Mouse (Mus musculus) WW6 (cell line): Measurements from ENCODE around the gene Rbm47.

Experiments
- DNase-seq: peaks from one replicate; pipeline ENCODE4 v3.0.0-alpha.2; 2013; ENCODE audit warnings: low read depth, low spot score

Gene Rbm47

DNA sequence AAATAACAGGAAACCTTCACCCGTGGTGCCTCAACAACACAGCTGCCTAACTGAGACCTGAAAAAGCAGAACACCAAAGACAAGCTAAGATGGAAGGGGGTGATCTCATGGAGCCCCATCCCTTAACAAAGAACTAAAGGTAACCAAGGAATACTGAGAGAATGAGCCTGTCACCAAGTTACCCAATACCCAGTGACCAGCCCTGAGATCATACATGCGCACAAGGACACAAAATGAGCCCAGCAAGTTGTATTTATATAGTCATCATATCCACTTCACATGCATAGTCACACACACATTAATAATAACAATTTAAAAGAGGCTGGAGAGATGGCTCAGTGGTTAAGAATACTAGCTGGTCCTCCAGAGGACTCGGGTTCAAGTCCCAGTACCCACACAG, 44.0 kb downstream of the Rbm47 start:
- no peak for DNase-seq

DNA sequence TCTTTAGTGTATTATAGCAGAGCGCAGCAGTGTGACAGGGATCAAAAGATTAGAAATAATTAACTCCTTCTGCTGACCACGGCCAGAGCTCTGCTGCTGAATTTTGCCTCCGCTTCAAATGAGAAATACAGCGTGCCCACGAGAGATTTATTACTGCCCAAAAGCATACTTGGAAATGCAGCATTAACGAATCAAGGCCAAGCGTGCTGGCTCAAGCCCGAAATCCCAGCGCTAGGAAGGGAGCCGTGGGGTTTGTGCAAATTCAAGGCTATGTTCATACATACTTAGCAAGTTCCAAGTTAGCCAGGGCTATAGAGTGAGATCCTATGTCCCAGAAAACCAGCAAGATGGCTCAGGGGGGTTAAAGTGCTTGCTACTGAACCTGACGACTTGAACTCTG, 47.5 kb downstream of the Rbm47 start:
- no peak for DNase-seq

DNA sequence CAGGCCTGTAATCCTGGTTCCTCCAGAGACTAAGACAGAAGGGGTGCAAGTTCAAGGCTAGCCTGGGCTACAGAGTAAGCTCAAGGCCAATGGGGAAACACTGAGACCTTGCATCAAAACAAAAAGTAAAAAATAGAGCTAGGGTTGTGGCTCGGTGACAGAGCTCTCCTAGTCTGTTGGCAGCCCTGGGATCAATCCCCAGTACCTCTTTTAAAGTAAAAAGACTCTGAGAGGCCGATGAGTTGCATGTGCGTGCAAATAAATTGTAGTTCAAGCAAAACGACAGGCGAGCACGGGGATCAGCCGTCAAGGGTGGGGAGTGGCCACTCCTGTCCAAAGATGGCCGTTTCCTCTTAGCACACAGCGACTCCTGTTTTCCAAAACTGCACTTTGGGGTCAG, 48.0 kb downstream of the Rbm47 start:
- DNase-seq = no peak

DNA sequence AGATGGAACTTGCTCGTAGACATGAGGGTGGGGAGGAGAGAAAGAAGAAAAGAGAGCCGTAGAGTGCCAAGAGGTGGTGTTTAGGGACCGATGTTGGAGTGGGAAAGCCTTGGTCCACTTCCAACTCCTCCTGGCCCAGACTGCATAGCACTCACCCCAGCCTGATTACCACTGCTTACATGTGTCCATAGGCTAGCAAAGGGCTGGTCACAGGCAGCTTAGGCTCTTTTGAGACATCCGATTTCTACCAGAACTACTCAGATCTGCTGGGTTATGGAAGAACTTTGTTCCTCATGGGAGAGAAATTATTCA, 48.9 kb downstream of the Rbm47 start:
- DNase-seq = no peak

DNA sequence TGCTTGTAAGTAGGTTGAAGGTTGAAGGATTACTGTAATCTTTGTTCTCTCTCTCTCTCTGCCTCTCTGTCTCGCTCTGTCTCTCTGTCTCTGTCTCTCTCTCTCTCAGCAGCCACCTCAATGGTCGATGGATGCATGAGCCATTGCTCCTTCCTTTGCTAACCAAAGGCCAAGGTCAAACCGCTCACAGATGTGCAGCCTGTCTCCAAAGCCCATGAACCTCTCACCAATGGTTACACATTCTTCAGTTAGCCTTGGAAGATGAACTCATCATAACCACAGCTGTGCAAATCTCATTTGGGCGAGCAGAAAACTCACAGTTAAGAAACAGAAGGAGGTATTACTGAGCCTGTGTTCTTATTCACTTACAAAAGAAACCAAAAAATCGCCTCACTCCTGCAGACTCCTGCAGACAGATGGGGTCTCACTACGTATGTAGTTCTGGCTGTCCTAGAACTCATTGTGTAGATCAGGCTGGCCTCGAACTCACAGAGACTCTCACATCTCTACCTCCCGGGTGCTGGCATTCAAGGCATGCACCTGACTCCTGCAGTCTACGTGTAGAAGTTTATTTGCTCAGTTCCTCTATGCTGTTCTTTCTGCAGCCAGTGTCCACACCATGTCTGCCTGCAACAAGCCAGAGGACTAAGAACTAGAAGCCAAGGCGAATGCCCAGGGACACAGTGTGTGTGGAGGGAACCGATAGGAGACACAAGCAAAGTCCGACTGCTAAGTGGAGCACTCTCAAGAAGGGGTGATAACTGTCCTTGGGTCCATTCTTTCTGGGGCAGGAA, 49.4 kb downstream of the Rbm47 start:
- no peak for DNase-seq

DNA sequence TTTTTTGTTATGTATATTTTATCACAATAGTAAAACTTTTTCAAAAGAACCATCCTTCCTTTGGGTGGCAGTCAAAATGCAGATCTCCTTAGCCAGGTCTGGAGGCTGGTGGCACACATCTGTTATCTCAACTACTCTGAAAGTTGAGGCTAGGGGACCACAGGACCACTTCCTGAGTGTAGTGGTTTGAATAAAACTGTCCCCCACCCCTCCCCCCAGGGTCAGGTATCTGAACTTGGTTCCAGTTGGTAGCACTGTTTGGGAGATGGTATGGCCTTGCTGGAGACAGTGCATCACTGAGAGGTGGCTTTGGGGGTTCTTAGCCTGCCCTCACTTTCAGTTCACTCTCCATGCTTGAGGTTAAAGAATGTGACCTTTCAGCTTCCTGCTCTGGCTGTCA, 51.7 kb downstream of the Rbm47 start:
- no peak for DNase-seq

DNA sequence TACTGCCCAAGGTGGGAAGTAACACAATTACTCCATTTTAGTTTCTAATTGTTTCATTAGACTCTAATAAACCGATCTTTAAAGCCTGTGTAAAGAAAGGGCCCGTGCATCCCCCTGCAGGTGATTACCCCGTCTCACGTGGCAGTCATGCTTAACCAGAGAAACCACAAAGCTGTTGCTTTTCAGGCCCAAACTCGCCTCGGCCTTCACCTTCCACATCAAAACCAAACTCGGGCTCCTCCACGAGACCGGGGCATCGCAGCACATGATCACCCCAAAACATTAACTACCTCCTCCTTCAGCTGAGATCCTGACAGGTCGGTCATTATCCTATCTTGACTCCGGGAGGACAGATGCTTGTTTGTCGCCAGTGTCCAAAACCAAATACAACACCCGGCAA, 58.2 kb downstream of the Rbm47 start:
- DNase-seq = no peak

DNA sequence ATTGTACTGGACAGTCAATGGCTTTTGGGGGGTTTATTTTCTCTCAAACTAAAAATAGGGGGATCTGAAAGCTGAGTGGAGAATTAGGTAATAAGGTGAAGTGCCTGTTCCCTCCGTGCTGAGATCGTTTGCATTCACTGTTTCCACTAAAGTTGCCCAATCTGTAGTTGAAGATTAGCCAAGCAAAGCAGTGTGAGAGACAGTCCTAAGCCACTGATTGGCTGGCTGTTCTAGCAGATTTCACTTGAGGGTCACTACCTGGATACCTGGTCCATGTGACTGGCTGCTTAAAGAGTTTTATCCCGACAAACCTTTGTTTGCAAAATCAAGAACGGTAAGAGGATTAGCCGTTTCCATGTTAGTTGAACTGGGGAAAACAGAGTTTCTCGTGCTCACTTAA, 58.7 kb downstream of the Rbm47 start:
- no peak for DNase-seq

DNA sequence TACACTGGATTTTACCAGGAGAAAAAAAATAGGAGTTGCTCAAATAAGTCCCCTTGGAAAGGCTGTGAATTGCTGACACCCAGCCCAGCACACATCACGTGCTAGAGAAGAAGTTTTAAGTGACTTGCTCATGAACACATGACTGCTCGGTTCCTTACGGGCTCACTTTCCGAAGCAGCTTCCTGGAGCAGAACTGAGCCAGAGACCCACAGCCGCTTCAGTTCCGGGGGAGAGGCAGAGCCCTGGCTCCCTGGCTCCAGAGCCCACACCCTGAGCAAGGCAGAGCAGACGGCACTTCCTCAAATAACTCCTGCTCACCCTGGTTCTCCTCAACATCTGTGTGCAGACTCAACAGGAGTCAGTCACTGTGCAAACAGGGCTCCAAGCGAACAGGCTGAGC, 60.9 kb downstream of the Rbm47 start:
- DNase-seq = no peak

DNA sequence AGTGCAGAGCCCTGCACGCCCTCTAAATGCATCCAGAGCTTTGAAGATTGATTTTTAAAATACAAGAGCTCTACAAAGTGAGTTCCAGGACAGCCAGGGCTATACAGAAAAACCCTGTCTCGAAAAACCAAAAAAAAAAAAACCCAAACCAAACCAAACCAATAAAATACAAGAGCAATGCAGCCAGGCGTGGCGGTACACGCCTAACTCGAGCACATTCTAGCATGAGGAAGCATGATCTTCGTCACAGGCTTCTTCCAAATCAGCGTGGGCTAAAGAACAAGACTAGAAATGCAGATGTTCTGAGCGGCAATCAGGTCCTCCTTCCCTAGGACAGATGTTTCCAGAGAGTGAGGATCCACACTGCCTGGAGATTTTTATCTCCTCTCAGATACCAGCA, 66.5 kb downstream of the Rbm47 start:
- DNase-seq = no peak

DNA sequence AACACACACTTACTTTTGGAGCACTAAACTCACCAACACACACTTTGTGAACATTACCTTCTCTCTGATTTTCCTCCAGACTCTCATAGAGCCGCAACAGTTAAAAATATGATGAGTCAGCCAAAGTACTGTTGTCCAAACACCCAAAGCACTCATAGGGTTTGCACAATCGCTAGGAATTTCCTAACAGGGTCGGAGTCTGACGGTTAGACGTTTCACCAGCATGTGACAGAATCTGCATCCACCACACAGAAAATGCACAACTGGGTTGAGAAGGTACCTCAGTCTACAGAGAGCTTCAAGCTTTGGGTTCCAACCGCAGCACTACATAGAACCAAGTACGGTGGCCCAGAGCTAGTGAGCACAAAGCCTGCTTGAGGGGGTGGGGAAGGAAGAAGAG, 67.0 kb downstream of the Rbm47 start:
- DNase-seq = no peak

DNA sequence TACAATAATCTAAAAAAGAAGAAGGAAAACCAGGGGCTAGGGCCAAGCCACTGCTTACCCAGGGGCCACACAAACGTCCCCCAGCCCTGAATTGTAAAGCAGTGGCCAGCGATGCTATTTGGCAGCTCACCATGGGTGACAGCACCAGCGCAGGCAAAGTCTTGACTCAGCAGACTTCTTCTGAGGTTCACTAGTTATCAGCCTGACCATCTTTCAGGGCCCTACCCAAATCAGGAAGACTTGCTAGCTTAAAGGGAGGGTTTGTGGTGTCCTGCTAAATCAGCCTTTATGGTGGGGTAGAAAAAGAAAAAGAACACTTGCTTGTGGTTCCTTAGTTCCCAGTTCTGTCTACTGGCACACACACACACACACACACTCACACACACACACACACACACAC, 67.6 kb downstream of the Rbm47 start:
- DNase-seq = no peak

DNA sequence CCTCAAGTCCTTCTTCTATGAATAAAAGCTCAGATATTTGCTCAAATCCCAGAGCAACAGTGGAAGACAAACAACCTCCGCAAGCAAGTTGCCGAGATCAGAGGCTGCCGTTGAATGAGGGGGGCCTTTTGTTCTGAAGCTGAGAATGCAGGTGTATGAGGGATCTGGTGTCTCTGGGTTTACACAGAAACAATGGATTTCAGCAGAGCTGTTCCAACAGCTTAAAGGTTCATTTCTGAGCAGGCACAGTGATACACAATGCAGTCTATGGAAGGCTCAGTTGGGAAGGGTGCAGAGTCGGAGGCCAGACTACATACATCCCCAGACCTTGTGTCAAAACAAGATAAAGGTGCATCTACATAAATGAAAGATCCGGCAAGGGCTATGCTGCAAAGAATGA, 69.5 kb downstream of the Rbm47 start:
- DNase-seq = no peak

DNA sequence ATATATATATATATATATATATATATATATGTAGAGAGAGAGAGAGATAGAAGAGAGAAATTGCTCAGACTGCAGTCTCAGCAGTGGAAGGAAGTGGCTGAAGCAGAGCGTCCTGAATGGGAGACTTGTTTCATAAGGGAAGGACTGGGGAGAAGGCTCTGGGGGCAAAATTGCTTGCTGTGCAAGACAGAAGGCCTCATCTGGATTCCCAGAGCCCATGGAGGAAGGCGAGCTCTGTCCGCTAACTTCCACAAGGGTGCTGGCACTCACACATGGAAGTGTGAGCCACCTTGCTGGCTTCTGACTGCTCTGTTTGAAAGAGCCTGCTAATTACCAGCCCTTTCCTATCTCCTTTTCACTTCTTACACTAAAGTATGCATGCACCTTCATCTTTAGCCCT, 70.1 kb downstream of the Rbm47 start:
- no peak for DNase-seq

DNA sequence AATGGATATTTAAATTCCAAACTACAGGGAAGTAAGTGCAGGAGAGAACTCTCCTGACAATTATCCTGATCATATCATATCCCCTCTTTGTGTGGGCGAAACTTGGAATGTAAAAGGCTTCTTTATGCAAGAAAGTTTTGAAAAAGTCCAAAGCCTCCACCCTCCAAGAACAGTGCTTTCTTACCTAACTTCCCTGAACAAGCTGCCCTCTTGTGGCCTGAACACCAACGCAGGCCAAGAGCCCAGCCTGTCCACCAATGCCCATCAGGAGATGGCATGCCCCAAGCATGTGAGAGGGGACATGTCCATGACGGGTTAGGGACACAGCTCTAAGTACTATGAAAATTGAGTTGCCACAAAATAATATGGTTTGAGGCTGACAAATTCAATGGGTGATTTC, 71.3 kb downstream of the Rbm47 start:
- no peak for DNase-seq

DNA sequence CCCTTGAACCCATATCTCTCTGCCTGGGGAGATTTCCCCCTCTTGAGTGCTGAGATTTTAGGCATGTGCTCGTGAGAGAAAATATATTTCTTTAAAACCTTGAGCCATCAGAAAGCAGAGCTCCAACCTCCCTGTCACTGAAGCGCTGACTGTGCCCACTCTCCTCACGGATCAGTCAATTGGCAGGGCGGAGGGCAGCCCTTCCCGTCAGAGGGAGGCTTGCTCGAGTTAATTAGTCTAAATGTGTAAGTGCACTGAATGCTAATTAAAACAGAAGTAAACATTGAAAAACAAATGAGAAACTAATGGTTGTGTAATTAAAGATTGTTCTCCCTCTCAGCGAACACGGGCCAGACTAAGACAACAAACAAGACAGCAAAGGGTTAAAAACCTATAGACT, 72.6 kb downstream of the Rbm47 start:
- no peak for DNase-seq

DNA sequence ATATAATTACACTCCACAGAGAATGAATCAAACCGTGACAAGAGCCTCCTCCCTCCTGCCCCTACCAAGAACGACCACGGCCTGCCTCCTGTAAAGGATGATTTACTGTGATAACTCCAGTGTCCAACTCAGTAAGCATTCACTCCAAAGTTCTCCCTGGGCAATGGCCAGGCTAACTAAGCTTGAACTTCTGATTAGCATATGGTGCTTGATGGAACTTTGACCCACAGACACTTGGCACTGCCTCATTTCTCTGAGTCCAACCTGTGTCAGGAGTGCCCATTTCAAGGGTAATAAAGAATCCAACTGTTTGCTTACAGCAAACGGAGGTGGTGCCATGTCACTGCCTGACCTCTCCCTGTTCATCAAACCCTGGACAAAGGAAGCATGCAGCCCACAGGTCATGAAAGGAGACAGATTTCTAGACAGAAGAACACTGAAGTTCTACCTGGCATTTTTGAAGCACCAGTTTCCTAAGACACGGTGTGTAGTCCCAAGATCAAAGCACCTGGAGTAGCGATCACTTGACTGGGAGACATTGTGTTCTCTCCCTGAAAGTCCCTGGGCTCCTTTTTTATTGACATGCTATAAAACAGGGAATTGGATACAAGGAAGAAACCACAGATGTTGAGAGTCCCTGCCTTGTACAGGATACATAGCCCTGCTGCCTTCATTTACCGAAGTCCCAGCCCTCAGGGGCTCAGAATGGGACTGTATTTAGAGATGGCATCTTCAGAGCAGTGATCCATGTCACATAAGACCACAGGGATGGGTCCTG, 74.6 kb downstream of the Rbm47 start:
- no peak for DNase-seq

DNA sequence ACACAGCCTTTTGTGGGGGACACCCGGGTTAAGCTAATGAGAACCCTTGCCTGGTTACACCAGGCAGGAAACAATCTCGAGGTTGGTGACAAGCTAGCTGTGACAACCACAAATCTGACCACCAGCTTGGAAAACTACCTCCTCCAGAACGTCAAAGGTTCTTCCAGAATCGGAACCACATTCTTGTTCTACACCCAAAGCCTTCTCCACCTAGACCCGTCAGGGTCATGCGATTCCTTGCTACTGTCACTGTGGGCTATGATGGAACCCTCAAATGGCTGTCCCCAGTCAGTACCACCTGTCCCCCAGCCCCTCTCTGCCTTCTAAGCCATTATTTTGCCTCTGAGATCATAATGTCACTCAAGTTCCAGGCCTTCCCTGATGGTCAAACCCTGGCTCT, 76.8 kb downstream of the Rbm47 start:
- no peak for DNase-seq

DNA sequence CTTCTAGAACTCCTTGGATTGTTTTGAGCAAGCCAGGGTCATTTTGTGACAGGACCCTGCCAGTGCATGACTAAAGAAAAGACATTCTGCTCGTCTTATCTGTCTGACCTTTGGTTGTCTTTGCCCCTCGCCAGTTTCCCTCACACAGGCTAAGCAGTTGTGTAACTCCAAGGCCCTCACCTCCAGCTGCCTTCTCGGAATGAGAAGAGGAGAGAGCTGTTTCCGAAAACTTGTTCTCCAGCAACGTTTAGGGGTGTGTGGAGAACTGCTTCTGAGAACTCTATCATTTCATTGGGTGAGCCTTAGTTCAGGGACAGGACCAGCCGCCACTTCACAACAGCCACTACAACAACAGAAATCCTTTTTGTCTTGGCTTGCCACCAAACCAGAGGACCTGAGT, 77.8 kb downstream of the Rbm47 start:
- no peak for DNase-seq

DNA sequence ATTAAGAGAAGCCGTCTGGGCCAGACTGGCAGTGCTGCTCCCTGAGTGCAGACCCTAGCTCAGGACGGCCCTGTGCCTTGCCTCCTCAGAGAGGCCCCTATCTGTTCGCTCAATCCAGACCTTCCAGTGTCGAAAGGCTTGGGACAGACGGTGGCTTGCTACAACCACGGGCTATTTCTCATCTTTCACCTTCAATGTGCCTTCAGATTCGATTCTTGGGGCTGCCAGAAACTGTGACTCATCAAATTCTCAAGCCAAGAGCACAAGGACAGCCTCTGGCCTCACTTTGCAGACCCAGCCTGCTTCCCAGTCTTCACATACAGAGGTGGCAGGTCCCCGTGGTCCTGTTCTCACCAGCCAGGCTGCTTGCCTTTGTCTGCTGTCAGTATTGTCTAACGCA, 82.9 kb downstream of the Rbm47 start:
- no peak for DNase-seq

DNA sequence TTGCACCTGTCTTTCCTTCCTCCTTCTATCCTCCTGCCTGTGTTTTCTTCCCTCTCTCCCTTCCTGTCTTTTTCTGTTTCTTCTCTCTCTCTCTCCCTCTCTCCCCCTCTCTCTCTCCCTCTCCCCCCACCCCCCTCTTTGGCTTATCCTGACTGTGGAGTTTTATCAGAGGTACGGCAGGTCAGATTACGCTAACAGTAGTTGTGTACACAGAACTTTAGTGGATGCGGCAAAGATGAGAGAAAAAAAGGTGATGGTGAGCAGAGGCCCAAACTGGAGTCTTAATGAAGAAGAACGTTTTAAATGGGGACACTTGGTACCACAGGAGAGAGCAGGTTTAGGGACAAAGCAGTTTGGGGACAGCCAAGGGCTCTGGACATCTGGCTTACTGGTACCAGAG, 83.3 kb downstream of the Rbm47 start:
- DNase-seq = no peak

DNA sequence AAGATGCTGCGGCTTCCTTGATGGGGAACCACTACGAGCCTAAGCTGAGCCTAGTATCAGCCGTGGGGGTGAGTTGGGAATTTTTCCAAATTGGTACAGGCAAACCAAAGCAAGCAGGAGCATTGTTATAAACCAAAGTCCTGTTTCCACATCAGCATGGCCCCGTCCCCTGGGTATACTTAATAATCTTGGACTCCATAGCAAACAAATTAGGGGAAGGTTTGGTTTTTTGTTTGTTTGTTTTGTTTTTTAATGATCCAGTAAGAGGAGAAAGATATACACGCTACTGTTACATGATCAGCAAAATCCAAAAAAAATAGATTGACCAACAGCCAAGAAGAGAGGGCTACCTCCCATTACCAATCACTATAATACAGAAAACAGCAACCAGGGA, 84.0 kb downstream of the Rbm47 start:
- no peak for DNase-seq

DNA sequence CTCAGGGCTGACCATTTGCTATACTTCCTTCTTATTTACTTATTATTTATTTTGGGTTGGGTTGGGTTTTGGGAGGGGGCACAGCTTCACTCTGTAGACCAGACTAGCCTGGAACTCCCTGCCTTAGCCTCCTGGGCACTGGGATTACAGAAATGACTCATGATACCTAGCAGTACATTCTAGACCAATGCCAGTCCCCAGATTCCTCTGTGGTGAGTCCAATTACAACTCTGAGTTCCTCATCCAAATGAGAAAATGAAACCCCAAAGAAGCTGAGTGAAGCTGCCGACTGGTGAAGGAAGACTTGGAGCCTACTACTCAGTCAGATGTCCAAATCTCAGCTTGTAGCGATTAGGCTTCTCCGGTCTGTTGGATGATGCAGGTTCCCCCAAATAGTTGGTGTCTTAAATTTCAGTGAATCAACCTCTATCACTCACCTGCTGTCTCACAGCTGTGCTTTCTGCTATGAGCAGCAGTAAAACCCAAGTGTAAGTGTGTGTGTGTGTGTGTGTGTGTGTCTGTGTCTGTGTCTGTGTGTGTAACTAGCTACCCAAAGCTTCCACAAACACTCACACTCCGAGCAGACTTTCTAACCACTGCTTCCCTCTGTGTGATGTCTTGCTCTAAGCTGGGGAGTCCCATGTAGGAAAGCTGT, 84.5 kb downstream of the Rbm47 start:
- DNase-seq = no peak
